In the genomic region with DNA sequence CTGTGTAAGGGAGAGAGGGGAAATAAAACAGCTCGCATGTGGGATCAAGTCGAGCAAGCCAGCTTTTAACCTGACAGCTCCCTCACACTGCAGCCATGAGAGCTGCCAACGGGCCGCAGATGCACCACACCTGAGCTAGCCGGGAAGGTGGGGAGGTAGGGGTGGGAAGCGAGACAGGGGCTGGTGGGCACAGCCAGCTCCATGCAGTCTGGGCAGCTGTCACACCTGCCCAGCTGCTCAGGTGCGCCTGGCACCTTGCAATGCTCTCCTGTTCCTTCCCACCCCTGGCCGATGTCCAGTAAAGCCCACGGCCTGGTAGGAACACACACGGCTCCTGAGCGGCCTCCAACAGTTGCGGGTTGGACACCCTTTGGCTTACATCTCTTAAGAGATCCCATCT, we compare ENCODE assay signal across 21 mouse cellular contexts. TPM values are rescaled to one million over a fixed set of nuclear protein-coding genes. Genes with fewer than 3 reads are reported as not detected.
"Had no signal": no experiment of that assay in that cellular context is flagged by ENCODE, and none has a peak within 500 bp of the region (broad histone marks: within the 10 kb centered on the region; RNA-seq: fewer than 3 reads in every experiment).

No protein-coding gene starts in this region.

- H3K4me1 ChIP-seq: limb, embryonic 13.5 days; liver, embryonic 15.5 days had no signal

- H3K27ac ChIP-seq: kidney, postnatal 0 days; limb, embryonic 13.5 days; liver, embryonic 15.5 days had no signal

- DNase-seq: kidney, adult 8-10 months; kidney, postnatal 36 days; layer of hippocampus, adult 9-11 months; layer of hippocampus, postnatal 36 days; lung, adult 2 months; lung, postnatal 36 days; right cerebral cortex, postnatal 25 days; thymus, postnatal 36 days had no signal

- H3K36me3 ChIP-seq: limb, embryonic 13.5 days; liver, embryonic 15.5 days had no signal

- H3K4me2 ChIP-seq: limb, embryonic 13.5 days; liver, embryonic 11.5 days; liver, embryonic 15.5 days had no signal

- H3K9ac ChIP-seq: limb, embryonic 13.5 days; liver, embryonic 15.5 days had no signal

- ATAC-seq: lung, postnatal 0 days; midbrain, embryonic 16.5 days had no signal

- H3K27me3 ChIP-seq: liver, embryonic 15.5 days had no signal

- H3K4me3 ChIP-seq: limb, embryonic 13.5 days; liver, embryonic 15.5 days had no signal

- H3K9me3 ChIP-seq: liver, embryonic 15.5 days had no signal

RNA-seq across cellular contexts. Expression of gene 4933402J07Rik, which starts 57.5 kb away (rescaled TPM):
- total RNA-seq: layer of hippocampus, adult 18-20 months; layer of hippocampus, postnatal 36 days; left cerebral cortex, postnatal 36 days; megakaryocyte progenitor cell, adult 5-6 weeks had no signal
- polyA plus RNA-seq: kidney, postnatal 0 days; limb, embryonic 13.5 days; liver, embryonic 11.5 days; liver, embryonic 15.5 days; lung, adult 2 months; lung, postnatal 0 days; midbrain, embryonic 16.5 days; neural tube, embryonic 11.5 days; small intestine, adult 2 months; stomach, embryonic 16.5 days; thymus, postnatal 0 days had no signal
